Mouse (Mus musculus) gastrocnemius, adult 2 months (tissue): ENCODE data around the gene Rnf135. TPM values are rescaled to one million over a fixed set of nuclear protein-coding genes. Genes with fewer than 3 reads are reported as not detected.
A peak's percentile ranks its signal among the peaks of the same experiment; 100 is the strongest.
"Not testable (repeated sequence)": the region's sequence is repeated elsewhere in the genome, so short reads cannot be mapped to it uniquely, and the experiment has no call there.

ENCODE experiments used
- DNase-seq: peaks from one replicate; pipeline ENCODE4 v3.0.0; 2022
- H3K27ac ChIP-seq: fragments of 200-600 bp; 2 replicates; pipeline ENCODE4 v1.8.1; 2022; ENCODE audit warnings: mild to moderate bottlenecking
- H3K4me3 ChIP-seq: fragments of 200-600 bp; 2 replicates; pipeline ENCODE4 v1.8.1; 2022; ENCODE audit warnings: mild to moderate bottlenecking, moderate library complexity
- CTCF ChIP-seq: fragments of 200-600 bp; IDR thresholded peaks from 2 replicates; pipeline ENCODE4 v1.8.1; 2022; ENCODE audit warnings: antibody characterized with exemption, mild to moderate bottlenecking, moderate library complexity
- intact Hi-C: fragments of 180-260 bp; cut with DNase I; formaldehyde crosslinking; loops from one replicate; pipeline ENCODE4 v1.15.1; 2025
- total RNA-seq, 2 experiments: library from RNA; stranded (reverse); gene quantifications; 2 replicates each; pipeline ENCODE4 v1.2.3; 2021

Rnf135 gene
- total RNA-seq, 2 experiments from 2014 or later = 2.2 to 2.4 TPM

- intact Hi-C loops = no loop called here
- Histone ChIP-seq H3K4me3 (no peak overlapping the region), H3K27ac (no peak overlapping the region)
- DNase-seq = no peak
- TF ChIP-seq CTCF = no peak
These were observed 31.6 kb downstream of the Rnf135 start for GRCm38 (mm10) chr11:80215291-80215690.

- H3K4me3 ChIP-seq = no peak overlapping the region
- 0 out of 2 replicates have a peak overlapping the region, but pooled peaks have one; percentile 1 for H3K27ac ChIP-seq
- no peak for DNase-seq
- intact Hi-C loops = no loop called here
- TF ChIP-seq CTCF = no peak
These were observed 35.1 kb downstream of the Rnf135 start for GRCm38 (mm10) chr11:80218657-80219293.

- intact Hi-C loops = loop anchor here (10.0 kb wide), 1 partner anchor 185 kb away; no protein-coding TSS in a partner anchor
- H3K27ac ChIP-seq, DNase-seq, H3K4me3 ChIP-seq: not testable (repeated sequence)
These were observed 46.4 kb downstream of the Rnf135 start for GRCm38 (mm10) chr11:80230066-80230465.

GRCm38 (mm10) chr11:80237278-80237677 is 53.6 kb downstream of the Rnf135 start:
- Histone ChIP-seq H3K4me3 (no peak overlapping the region), H3K27ac (no peak overlapping the region)
- no peak for DNase-seq
- no peak for TF ChIP-seq CTCF
- intact Hi-C loops = loop anchor here (10.0 kb wide), 1 partner anchor 192 kb away; no protein-coding TSS in a partner anchor

GRCm38 (mm10) chr11:80238306-80238705 is 54.7 kb downstream of the Rnf135 start:
- DNase-seq = no peak
- Histone ChIP-seq H3K27ac (no peak overlapping the region), H3K4me3 (no peak overlapping the region)
- intact Hi-C loops = loop anchor here (10.0 kb wide), 1 partner anchor 194 kb away; no protein-coding TSS in a partner anchor
- TF ChIP-seq CTCF = no peak

GRCm38 (mm10) chr11:80247026-80247425 is 63.4 kb downstream of the Rnf135 start:
- no peak for DNase-seq
- Histone ChIP-seq H3K4me3 (no peak overlapping the region), H3K27ac (no peak overlapping the region)
- intact Hi-C loops = no loop called here
- no peak for TF ChIP-seq CTCF

- TF ChIP-seq CTCF = no peak
These were observed 64.9 kb downstream of the Rnf135 start for GRCm38 (mm10) chr11:80248531-80248930.

More at GRCm38 (mm10) chr11:80248531-80248930, 64.9 kb downstream of the Rnf135 start:
- Histone ChIP-seq H3K27ac (no peak overlapping the region), H3K4me3 (no peak overlapping the region)
- intact Hi-C loops = no loop called here
- no peak for DNase-seq

Other genes with a start within 250 kb of the Rnf135 start
- 10 to 100 TPM; 30.2 to 31.2 TPM for gene Utp6, start 221.5 kb upstream of the Rnf135 start, total RNA-seq
- gene Suz12, start 190.7 kb upstream of the Rnf135 start, total RNA-seq = 10 to 100 TPM; 18.6 to 24.2 TPM
- 1 to 10 TPM; 4.1 to 6.6 TPM for gene Crlf3, start 102.9 kb upstream of the Rnf135 start, total RNA-seq
- gene Atad5, start 94.5 kb upstream of the Rnf135 start, total RNA-seq = under 1 TPM; 0.74 to 0.81 TPM
- 10 to 100 TPM; 18.6 to 24.1 TPM for gene Tefm, start 41.7 kb upstream of the Rnf135 start, total RNA-seq
- gene Adap2, start 29.7 kb upstream of the Rnf135 start, total RNA-seq = 1 to 10 TPM; 4.2 to 4.7 TPM
- gene Rhot1, start 25.2 kb downstream of the Rnf135 start, total RNA-seq = 10 to 100 TPM; 43.6 to 45.3 TPM
- gene Rhbdl3, start 117.1 kb downstream of the Rnf135 start, total RNA-seq = 1 to 10 TPM; 3.9 to 7.6 TPM
- gene 5730455P16Rik, start 194.2 kb downstream of the Rnf135 start, total RNA-seq = 10 to 100 TPM; 36.4 to 37.9 TPM
- 10 to 100 TPM; 60.9 to 61.1 TPM for gene Zfp207, start 199.4 kb downstream of the Rnf135 start, total RNA-seq
- 100 to 1,000 TPM; 138 to 169 TPM for gene Psmd11, start 244.8 kb downstream of the Rnf135 start, total RNA-seq